Mouse (Mus musculus) MN1 (cell line): ENCODE data around the gene Selplg.
"Not testable (repeated sequence)": the region's sequence is repeated elsewhere in the genome, so short reads cannot be mapped to it uniquely, and the experiment has no call there.

Experiments used
- DNase-seq: peaks from one replicate; pipeline ENCODE4 v3.0.0-alpha.2; 2016; ENCODE audit warnings: low spot score

The Selplg gene

DNA sequence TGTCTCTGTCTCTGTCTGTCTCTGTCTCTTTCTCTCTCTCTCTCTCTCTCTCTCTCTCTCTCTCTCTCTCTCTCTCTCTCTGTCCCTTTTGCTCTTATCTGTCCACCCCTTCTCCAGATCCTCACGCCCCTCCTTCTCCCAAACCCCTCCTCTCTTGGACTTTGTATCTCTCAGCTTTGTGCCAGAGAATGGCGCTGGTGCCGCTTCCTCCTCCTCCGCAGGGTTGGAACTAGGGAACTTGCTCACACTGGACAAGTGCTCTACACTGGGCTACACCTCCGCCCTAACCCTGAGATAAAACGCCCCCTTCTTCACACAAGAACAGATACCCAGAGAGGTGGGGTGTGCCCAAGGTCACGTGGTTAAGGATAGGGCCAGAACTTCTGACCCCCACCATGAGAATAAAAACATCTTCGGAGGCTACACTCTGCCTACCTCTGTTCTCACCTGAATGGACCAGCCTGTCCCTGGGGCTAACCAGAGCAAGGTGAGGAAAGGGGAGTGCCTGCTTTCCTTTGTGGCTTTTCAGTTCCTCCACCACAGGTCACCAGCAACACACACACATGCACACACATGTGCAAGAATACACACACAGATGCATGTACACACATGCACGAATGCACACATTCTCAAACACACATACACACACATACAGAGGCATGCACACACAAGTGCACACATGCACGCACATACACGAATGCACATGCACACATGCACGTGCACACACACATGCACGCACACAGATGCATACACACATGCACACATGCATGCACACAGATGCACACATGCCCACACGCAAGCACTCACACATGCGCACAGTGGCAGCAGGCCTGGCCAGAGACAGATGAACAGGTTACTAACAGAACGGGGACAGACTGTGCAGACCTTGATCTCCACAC lies 41.0 kb downstream of the Selplg start:
- no peak for DNase-seq

DNA sequence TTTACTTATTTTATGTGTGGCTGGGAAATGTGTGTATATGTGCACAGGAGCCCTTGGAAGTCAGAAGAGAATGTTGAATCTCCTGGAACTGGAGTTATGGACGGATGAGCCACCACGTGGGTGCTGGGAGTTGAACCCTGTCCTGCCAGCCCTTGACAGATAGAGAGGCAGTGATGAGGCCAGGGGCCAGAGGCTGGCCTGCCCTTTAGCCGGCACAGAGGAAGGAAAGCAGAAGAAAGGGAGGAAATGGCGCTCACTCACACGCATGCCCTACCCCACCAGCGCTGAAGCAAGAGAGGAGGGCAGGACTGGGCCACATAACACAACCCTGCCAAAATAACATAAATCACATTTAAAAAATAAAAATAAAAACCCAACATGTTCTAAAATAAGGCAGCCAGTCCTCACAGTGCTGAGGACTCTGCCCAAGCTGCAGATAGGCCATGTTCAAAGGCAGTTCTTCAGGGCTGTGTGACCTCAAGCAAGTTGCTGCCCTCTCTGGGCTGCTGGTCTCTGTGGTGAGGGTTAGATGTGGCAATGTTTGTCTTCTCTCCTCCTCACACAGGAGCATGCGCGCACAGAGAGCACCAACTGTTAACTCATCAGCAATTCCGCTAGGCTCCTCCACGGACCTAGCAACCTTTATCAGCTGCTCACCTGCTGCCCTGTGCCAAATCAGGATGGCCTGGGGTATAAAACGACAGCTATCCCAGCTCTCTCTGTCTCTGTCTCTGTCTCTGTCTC lies 41.8 kb downstream of the Selplg start:
- DNase-seq: no peak

DNA sequence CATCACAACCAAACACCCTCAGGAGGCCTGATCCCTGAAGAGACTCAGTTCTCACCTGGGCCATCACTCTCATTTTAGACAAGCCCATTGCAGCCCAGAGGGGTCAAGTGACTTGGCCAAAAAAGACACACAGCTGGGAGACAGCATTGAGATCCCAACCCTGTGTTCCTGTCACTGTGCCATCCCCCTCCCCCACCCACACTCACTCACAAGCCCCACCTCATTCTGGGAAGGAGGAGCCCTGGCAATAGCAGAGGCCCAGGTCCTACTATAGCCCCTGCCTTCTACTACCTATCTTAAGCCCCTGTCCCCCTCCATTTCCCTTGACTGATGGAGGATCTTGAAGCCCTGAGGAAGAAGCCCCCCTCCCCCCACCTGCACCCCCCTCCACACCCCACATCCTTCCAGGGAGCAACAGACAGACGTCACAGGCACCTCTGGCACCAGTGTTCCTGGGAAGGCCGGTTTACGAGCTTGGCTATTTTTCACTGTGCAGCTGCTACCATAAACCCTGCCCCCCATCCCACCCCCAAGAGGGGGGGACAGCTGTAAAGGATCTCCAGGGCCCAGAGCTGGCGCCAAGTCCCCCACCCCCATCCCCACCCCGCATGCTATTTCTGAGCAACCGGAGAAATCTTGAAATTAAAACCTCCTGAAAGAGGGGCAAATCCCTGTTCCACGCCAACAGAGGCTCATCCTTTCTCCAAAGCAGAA lies 43.2 kb downstream of the Selplg start:
- no peak for DNase-seq

DNA sequence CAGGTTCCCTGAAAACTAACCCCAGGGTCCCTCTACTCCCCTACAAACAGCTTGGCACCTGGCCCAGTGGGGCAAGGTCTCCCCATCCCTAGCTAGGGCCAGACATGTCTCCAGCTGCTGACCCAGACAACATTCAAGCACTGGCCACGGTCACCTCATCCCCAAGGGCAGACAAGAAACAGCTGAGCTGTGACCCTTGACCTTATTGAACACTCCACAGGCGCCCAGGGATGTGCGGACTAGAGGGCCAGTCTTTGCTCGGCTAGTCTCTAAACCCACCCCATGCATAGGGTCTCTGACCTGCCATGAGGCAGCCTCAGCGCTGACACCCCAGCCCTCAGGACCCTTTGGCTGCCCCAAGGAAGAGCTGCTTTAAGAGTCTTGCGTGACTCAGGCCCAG lies 43.8 kb downstream of the Selplg start:
- no peak for DNase-seq

DNA sequence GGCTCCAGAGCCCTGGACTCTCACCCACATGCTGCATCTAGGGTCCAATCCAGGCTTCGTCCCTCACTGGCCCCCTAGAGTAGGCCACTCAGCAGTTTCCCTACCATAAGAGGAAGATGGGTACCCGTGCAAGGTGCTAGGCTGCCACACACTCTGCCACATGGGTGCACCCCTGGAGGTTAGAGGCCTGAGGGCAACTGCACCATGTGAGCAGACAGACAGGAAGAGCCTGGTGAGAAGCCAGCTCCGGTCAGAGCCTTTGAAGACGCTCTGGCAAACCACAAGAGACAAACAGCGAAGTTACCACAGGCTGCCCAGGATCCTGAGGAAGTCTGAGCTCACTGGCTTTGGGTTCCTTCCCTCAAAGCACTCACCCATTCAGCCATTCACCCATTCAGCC lies 45.5 kb downstream of the Selplg start:
- no peak for DNase-seq

- DNase-seq: not testable (repeated sequence)
Measured at GRCm38 (mm10) chr5:113784104-113784503, 48.3 kb downstream of the Selplg start.

- peak; percentile 60 for DNase-seq
Measured at GRCm38 (mm10) chr5:113783581-113784001, 48.9 kb downstream of the Selplg start.

GRCm38 (mm10) chr5:113782624-113783023 lies 49.8 kb downstream of the Selplg start:
- DNase-seq: no peak

DNA sequence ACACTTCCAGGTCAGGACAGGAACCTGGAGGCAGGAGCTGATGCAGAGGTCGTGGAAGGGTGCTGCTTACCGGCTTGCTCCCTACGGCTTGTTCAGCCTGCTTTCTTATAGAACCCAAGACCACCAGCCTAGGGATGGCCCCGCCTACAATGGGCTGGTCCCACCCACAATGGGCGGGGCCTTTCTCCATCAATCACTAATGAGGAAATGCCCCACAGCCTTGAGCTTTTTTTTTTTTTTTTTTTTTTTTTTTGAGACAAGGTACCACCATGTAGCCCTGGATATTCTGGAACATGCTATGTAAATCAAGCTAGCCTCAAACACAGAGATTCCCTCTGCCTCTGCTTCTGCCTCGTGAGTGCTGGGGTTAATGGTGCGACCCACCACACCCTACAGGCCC lies 50.6 kb downstream of the Selplg start:
- no peak for DNase-seq

- DNase-seq: peak; percentile 50
Measured at GRCm38 (mm10) chr5:113781254-113781653, 51.2 kb downstream of the Selplg start.

DNA sequence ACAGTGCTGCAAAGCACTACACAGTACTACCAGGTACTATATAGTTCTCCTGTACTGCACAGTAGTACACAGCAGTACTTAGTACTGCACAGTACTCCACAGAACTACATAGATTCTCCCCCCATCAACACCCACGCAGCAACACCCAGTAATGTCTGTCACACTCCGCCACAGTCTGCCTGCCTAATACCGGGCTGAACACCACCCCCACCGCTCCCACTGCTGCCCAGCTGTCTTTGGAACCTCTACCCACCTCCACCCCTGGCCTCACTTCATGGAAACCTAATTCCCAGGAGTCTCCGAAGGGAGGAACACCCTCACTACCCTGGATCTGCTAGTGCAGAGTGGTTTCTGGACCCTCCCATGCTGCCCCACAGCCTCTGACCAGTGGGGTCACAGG lies 51.7 kb downstream of the Selplg start:
- no peak for DNase-seq

- DNase-seq: no peak
Measured at GRCm38 (mm10) chr5:113780082-113780752, 52.2 kb downstream of the Selplg start.

GRCm38 (mm10) chr5:113779569-113779968 lies 52.9 kb downstream of the Selplg start:
- DNase-seq: no peak

DNA sequence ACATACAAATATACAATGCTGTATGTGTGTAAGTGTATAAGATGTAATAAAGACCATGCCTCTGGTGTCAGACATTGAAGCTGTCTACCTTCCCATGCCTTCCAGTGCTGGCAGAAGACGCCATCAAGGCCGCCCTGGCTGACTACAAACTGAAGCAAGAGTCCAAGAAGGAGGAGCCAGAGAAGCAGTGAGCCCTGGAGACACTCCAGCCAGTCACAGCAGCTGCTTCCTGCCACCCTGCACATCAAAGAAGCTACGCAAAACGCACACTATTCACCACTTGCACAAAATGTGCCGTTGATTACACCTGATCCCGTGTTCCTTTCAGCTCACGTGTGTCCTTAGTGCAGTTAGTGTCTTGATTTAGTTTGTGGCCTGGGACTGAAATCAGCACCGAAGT lies 54.7 kb downstream of the Selplg start:
- DNase-seq: not testable (repeated sequence)

DNA sequence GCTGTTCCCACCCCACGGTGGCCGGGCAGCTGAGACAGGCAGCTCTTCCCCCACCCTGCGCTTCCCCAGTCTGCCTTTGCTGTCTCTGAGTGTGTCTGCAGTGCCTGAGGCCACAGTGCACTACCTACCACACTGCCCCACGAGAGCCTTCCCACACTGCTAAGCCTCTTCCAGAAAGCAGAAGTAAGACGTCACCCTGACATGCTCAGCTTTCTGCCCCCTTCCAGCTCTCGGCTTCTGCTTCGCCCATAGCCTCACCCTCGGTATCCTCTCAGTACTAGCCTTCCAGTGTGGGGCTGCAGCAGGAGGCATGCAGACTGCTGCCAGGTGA lies 55.6 kb downstream of the Selplg start:
- DNase-seq: no peak

DNA sequence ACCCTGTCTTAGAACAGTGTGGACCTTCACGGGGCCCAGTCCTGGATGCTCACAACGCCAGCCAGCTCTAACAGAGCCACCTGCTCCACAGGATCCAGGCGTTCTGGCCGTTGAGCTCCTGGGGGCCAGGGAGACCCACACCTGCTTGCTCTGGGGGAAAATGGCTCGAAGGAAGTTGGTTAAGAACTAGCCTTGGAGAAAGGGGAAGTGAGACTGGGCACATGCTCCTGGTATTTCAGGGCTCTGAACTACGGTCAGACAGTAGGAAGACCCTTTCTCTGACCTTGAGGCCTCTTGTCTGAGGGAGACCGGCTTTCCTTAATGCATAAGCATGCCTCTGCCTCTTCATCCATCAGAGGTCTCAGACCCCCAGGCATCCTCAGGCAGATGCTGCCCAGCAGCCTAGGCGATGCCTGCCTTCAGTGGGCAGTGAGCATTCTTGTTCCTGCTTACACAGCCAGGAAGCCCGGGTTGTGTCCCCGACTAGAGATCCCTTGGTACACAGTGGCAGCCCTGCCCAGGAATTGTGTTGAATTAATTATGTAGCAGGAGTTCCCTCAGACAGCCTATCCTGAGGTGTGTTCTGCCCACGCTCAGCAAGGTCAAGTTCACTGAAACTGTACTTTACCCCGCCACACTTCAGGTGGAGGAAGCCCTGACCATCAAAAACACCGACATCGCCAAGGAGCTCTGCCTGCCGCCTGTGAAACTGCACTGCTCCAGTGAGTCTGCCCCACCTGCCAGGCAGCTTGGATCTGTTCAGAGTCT lies 56.1 kb downstream of the Selplg start:
- no peak for DNase-seq

GRCm38 (mm10) chr5:113775585-113775984 lies 56.9 kb downstream of the Selplg start:
- DNase-seq: no peak

DNA sequence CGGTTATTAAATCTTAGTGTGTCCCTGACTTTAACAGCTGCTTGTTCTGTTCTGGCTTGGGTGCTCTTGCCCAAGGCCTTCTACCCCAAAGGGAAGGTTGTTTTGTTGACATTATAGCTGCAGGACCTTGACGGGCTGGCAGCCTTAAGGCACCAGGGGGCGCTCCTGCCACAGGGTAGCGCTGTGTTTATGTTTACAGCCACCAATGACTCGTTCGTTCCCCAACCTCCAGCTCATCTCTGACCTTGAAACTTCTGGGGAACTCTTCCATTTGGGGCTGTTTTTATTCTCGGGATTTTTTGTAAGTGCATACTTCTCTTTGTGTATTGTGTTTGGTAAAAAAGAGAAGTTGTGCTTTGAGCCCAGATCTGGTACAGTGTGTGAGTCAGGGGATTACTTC lies 58.8 kb downstream of the Selplg start:
- peak; percentile 93 for DNase-seq

DNA sequence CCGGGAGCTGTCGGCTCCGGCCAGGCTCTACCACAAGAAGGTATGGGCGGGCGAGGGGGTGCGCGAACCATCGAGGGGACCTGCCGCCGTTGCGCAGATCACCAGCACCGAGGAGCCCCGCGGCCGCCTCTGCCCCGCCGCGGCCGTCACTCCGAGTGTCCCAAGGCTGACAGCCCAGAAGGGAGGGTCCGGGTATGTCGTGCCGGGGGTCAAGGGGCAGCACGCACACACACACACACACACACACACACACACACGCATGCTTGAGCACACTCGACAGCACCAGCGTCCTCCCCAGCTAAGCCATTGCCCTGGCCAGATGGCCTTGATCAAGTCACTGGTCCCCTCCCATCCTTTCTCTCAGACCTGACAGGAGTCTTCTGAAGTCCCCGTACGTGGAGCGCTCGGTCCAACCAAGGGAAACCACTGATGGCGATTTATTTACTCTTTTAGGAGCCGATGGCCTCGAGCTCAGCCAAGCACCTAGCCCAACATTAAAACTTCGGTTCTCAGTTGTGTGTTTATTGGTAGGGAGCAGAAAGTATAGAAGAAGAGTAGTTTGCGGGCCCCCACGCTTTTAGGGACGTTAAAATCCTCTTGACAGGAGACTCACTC lies 59.4 kb downstream of the Selplg start:
- DNase-seq: peak; percentile 56

DNA sequence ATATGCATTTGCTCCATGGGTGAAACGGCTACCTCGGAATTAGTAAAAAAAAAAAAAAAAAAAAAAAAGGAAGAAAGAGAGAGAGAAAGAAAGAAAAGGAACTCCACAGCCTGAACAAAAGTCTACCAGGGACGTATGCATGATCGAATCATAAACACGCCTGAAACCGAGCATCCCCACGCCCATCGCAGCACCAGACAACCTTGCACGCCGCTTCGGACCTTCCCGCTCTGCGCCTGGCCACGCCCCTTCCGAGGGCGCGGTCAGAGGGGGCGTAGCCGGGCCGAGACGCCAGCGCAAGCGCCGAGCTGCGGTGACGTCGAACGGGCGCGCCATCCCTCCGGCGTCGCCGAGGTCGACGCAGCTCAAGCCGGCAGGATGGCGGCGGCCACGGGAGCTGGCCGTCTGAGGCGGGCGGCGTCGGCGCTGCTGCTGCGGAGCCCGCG lies 60.0 kb downstream of the Selplg start, which contains the start of the genes Sart3 and Iscu:
Sart3 (minus strand) TSS at position 61 of the 446 bp plus-strand sequence.
Iscu (plus strand) TSS at position 299 of the 446 bp plus-strand sequence.
- peak; percentile 99 for DNase-seq
